Mouse (Mus musculus): ENCODE data around the gene Gm16368. TPM values are rescaled to one million over a fixed set of nuclear protein-coding genes. Genes with fewer than 3 reads are reported as not detected.

Gene Gm16368
- not detected for polyA plus RNA-seq (2017; shearing (Covaris generic))

DNA sequence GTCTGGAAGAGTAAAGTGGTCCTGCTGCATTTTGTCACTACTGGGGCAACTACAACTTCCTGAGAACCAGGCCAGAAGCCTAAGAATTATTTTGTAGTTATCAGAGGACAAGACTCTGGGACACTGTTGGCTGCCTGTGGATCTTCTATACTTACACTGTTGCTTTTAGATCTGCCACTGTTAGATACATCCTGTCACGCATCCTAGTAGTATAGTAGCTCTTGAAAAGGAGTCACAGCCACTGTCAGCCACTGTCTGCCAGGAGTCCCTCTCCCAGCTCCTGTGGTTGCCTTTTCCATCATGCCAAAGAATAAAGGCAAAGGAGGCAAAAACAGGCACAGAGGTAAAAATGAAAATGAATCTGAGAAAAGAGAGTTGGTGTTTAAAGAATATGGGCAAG lies at the start of gene Gm16368:
Gene Gm16368 (plus strand): TSS at position 301 of the 400 bp plus-strand sequence.

Other genes with a start within 250 kb of the Gm16368 start
- not detected for gene Gm2001, start 241.4 kb upstream of the Gm16368 start, polyA plus RNA-seq (2017; shearing (Covaris generic))
- not detected for gene Gm2016, start 209.6 kb upstream of the Gm16368 start, polyA plus RNA-seq (2017; shearing (Covaris generic))
- not detected for gene Gm2022, start 188.3 kb upstream of the Gm16368 start, polyA plus RNA-seq (2017; shearing (Covaris generic))
- not detected for gene Gm2035, start 163.8 kb upstream of the Gm16368 start, polyA plus RNA-seq (2017; shearing (Covaris generic))
- not detected for gene Gm2042, start 129.6 kb upstream of the Gm16368 start, polyA plus RNA-seq (2017; shearing (Covaris generic))
- not detected for gene Gm2075, start 71.8 kb upstream of the Gm16368 start, polyA plus RNA-seq (2017; shearing (Covaris generic))
- gene Gm6803, start 64.9 kb upstream of the Gm16368 start, polyA plus RNA-seq (2017; shearing (Covaris generic)): not detected
- gene Gm2056, start 56.7 kb upstream of the Gm16368 start, polyA plus RNA-seq (2017; shearing (Covaris generic)): not detected
- under 1 TPM in 1 of 2 experiments, not detected in 1; 0.60 TPM for gene Gm10436, start 98.4 kb downstream of the Gm16368 start, polyA plus RNA-seq (2017; shearing (Covaris generic))
- not detected for gene Gm8332, start 166.4 kb downstream of the Gm16368 start, polyA plus RNA-seq (2017; shearing (Covaris generic))
- under 1 TPM in 1 of 2 experiments, not detected in 1; 0.42 TPM for gene Gm5662, start 190.8 kb downstream of the Gm16368 start, polyA plus RNA-seq (2017; shearing (Covaris generic))
- not detected for gene Gm5039, start 240.3 kb downstream of the Gm16368 start, polyA plus RNA-seq (2017; shearing (Covaris generic))

All from activated CD4-positive, CD25-positive, alpha-beta regulatory T cell (primary cell).